Mouse (Mus musculus) forebrain, embryonic 10.5 days (tissue): ENCODE results near the gene Paqr4. TPM values are rescaled to one million over a fixed set of nuclear protein-coding genes. Genes with fewer than 3 reads are reported as not detected.

Experiments
- DNase-seq: peaks from one replicate; pipeline ENCODE4 v3.0.0-alpha.2; 2017; ENCODE audit warnings: low spot score; ENCODE audit errors: extremely low spot score
- H3K27ac ChIP-seq: fragments of 300-500 bp; sonication (generic); 2 replicates; pipeline ENCODE4 v1.5.1; 2016; ENCODE audit warnings: mild to moderate bottlenecking
- H3K27me3 ChIP-seq: fragments of 300-500 bp; sonication (generic); 2 replicates; pipeline ENCODE4 v1.6.1; 2016; ENCODE audit warnings: mild to moderate bottlenecking; ENCODE audit not compliant: poor library complexity, severe bottlenecking
- H3K36me3 ChIP-seq: fragments of 300-500 bp; sonication (generic); replicated peaks from 2 replicates; pipeline ENCODE4 v1.6.1; 2016; ENCODE audit warnings: mild to moderate bottlenecking, moderate library complexity
- H3K4me1 ChIP-seq: fragments of 300-500 bp; sonication (generic); 2 replicates; pipeline ENCODE4 v1.6.1; 2016
- H3K4me3 ChIP-seq: fragments of 300-500 bp; sonication (generic); 2 replicates; pipeline ENCODE4 v1.5.1; 2016; ENCODE audit warnings: mild to moderate bottlenecking, moderate library complexity
- H3K9me3 ChIP-seq: fragments of 300-500 bp; sonication (generic); 2 replicates; pipeline ENCODE4 v1.6.1; 2016; ENCODE audit warnings: mild to moderate bottlenecking, moderate library complexity
- WGBS: fragments of 180-500 bp; shearing (Covaris S2); methylation state at CpG from one replicate; pipeline ENCODE4 v1.1.7; 2016; 5-methylcytosine and 5-hydroxymethylcytosine counted together
- polyA plus RNA-seq: library from polyadenylated mRNA; unstranded; fragments of >200 nt; fragmentation: Nextera tagmentation; extraction: Ambion mirVana; gene quantifications from 2 replicates; pipeline ENCODE4 v1.2.1, GENCODE M21; 2016

Paqr4 gene
- polyA plus RNA-seq, 1 experiment from 2014 or later: 23.9 TPM

- Histone ChIP-seq H3K27me3 (peaks cover 64% of the 10 kb centered on the region), H3K4me1 (peaks cover 35% of the 10 kb centered on the region), H3K4me3 (no peak overlapping the region), H3K36me3 (peaks cover 19% of the 10 kb centered on the region), H3K9me3 (no peaks in the 10 kb centered on the region), H3K27ac (no peak overlapping the region)
- 89% methylated on average over 3 of the region's 3 CpGs for WGBS
- no peak for DNase-seq
Observed at GRCm38 (mm10) chr17:23747471-23747870, 6.8 kb upstream of the Paqr4 start.

GRCm38 (mm10) chr17:23746767-23747166 lies 6.1 kb upstream of the Paqr4 start:
- no peak overlapping the region for H3K4me3 ChIP-seq
- peaks cover 40% of the 10 kb centered on the region for H3K4me1 ChIP-seq
- no peaks in the 10 kb centered on the region for H3K9me3 ChIP-seq
- peaks cover 71% of the 10 kb centered on the region for H3K27me3 ChIP-seq
- peaks cover 12% of the 10 kb centered on the region for H3K36me3 ChIP-seq
- DNase-seq: no peak
- H3K27ac ChIP-seq: no peak overlapping the region
- 77% methylated on average over 3 of the region's 3 CpGs for WGBS

GRCm38 (mm10) chr17:23746311-23746710 lies 5.6 kb upstream of the Paqr4 start:
- Histone ChIP-seq H3K27ac (0 out of 2 replicates have a peak overlapping the region, but pooled peaks have one; percentile 49), H3K4me1 (peaks cover 40% of the 10 kb centered on the region), H3K9me3 (0 out of 2 replicates have a peak, but pooled peaks cover 4% of the 10 kb centered on the region), H3K4me3 (peak overlapping the region; percentile 51), H3K27me3 (peaks cover 76% of the 10 kb centered on the region), H3K36me3 (peaks cover 8% of the 10 kb centered on the region)
- DNase-seq: no peak
- 1% methylated on average over 12 of the region's 12 CpGs for WGBS

- 0 out of 2 replicates have a peak, but pooled peaks cover 5% of the 10 kb centered on the region for H3K36me3 ChIP-seq
- H3K4me3 ChIP-seq: peak within 1 kb of the TSS; percentile 51
- peaks cover 83% of the 10 kb centered on the region for H3K27me3 ChIP-seq
- peak within 1 kb of the TSS; percentile 49; the same call in 1 of the 2 replicates for H3K27ac ChIP-seq
- 0 out of 2 replicates have a peak, but pooled peaks cover 7% of the 10 kb centered on the region for H3K9me3 ChIP-seq
- peaks cover 44% of the 10 kb centered on the region for H3K4me1 ChIP-seq
- under 1% methylated on average over 39 of the region's 45 CpGs for WGBS
- no peak for DNase-seq
Observed at GRCm38 (mm10) chr17:23745301-23746251, 4.9 kb upstream of the Paqr4 start, which contains the start of gene Kremen2. Kremen2 (minus strand) TSS chr17:23745833.

- Histone ChIP-seq H3K36me3 (no peaks in the 10 kb centered on the region), H3K4me1 (peaks cover 53% of the 10 kb centered on the region), H3K27ac (no peak overlapping the region), H3K27me3 (peaks cover 92% of the 10 kb centered on the region), H3K9me3 (0 out of 2 replicates have a peak, but pooled peaks cover 7% of the 10 kb centered on the region), H3K4me3 (peak overlapping the region; percentile 51)
- DNase-seq: no peak
- WGBS: 4% methylated on average over 14 of the region's 14 CpGs
Observed at GRCm38 (mm10) chr17:23744651-23745050, 4.0 kb upstream of the Paqr4 start.

GRCm38 (mm10) chr17:23744076-23744475 lies 3.4 kb upstream of the Paqr4 start:
- Histone ChIP-seq H3K27me3 (peaks cover 98% of the 10 kb centered on the region), H3K4me1 (peaks cover 55% of the 10 kb centered on the region), H3K27ac (no peak overlapping the region), H3K4me3 (peak overlapping the region; percentile 51; the same call in 1 of the 2 replicates), H3K36me3 (no peaks in the 10 kb centered on the region), H3K9me3 (0 out of 2 replicates have a peak, but pooled peaks cover 7% of the 10 kb centered on the region)
- 17% methylated on average over 8 of the region's 8 CpGs for WGBS
- DNase-seq: no peak

- DNase-seq: no peak
- H3K9me3 ChIP-seq: 0 out of 2 replicates have a peak, but pooled peaks cover 7% of the 10 kb centered on the region
- WGBS: 63% methylated on average over 12 of the region's 12 CpGs
- H3K4me3 ChIP-seq: peak overlapping the region; percentile 34; the same call in 1 of the 2 replicates
- H3K36me3 ChIP-seq: peaks cover 1% of the 10 kb centered on the region; the same call in 1 of the 2 replicates
- peaks cover 64% of the 10 kb centered on the region for H3K4me1 ChIP-seq
- H3K27me3 ChIP-seq: peaks cover 99% of the 10 kb centered on the region
- no peak overlapping the region for H3K27ac ChIP-seq
Observed at GRCm38 (mm10) chr17:23742941-23743340, 2.3 kb upstream of the Paqr4 start.

- Histone ChIP-seq H3K9me3 (0 out of 2 replicates have a peak, but pooled peaks cover 7% of the 10 kb centered on the region), H3K36me3 (peaks cover 8% of the 10 kb centered on the region), H3K4me3 (peak overlapping the region; percentile 34), H3K27ac (no peak overlapping the region), H3K4me1 (peaks cover 70% of the 10 kb centered on the region), H3K27me3 (peaks cover 99% of the 10 kb centered on the region)
- WGBS: 8% methylated on average over 44 of the region's 44 CpGs
- no peak for DNase-seq
Observed at GRCm38 (mm10) chr17:23742210-23742793, 1.6 kb upstream of the Paqr4 start.

GRCm38 (mm10) chr17:23741359-23742209 lies 917 bp upstream of the Paqr4 start:
- H3K4me3 ChIP-seq: peak overlapping the region; percentile 34; the same call in 1 of the 2 replicates
- no peak for DNase-seq
- 53% methylated on average over 38 of the region's 38 CpGs for WGBS
- H3K36me3 ChIP-seq: peaks cover 15% of the 10 kb centered on the region
- peaks cover 99% of the 10 kb centered on the region for H3K27me3 ChIP-seq
- no peak overlapping the region for H3K27ac ChIP-seq
- H3K4me1 ChIP-seq: peaks cover 70% of the 10 kb centered on the region
- H3K9me3 ChIP-seq: 0 out of 2 replicates have a peak, but pooled peaks cover 7% of the 10 kb centered on the region

- Histone ChIP-seq H3K27ac (peak overlapping the region; percentile 87), H3K4me3 (peak overlapping the region; percentile 79), H3K9me3 (0 out of 2 replicates have a peak, but pooled peaks cover 7% of the 10 kb centered on the region), H3K36me3 (peaks cover 29% of the 10 kb centered on the region), H3K27me3 (peaks cover 91% of the 10 kb centered on the region), H3K4me1 (peaks cover 57% of the 10 kb centered on the region)
- WGBS: under 1% methylated on average over 46 of the region's 46 CpGs
- peak; percentile 92 for DNase-seq
Observed at GRCm38 (mm10) chr17:23740136-23740584, 507 bp downstream of the Paqr4 start.

- H3K4me1 ChIP-seq: peaks cover 50% of the 10 kb centered on the region
- 0 out of 2 replicates have a peak, but pooled peaks cover 7% of the 10 kb centered on the region for H3K9me3 ChIP-seq
- under 1% methylated on average over 48 of the region's 48 CpGs for WGBS
- DNase-seq: peak; percentile 57
- peaks cover 84% of the 10 kb centered on the region for H3K27me3 ChIP-seq
- H3K27ac ChIP-seq: peak overlapping the region; percentile 87
- peak overlapping the region; percentile 79 for H3K4me3 ChIP-seq
- peaks cover 36% of the 10 kb centered on the region for H3K36me3 ChIP-seq
Observed at GRCm38 (mm10) chr17:23739202-23740135, 1.2 kb downstream of the Paqr4 start.
